Mouse (Mus musculus) retina, embryonic 14.5 days (tissue): ENCODE measurements around the gene Smim23.

ENCODE experiments used
- DNase-seq: peaks from one replicate; pipeline ENCODE4 v3.0.0-alpha.2; 2015; ENCODE audit warnings: low spot score

The Smim23 gene

GRCm38 (mm10) chr11:32780747-32781536 is 43.5 kb downstream of the Smim23 start:
- no peak for DNase-seq

DNA sequence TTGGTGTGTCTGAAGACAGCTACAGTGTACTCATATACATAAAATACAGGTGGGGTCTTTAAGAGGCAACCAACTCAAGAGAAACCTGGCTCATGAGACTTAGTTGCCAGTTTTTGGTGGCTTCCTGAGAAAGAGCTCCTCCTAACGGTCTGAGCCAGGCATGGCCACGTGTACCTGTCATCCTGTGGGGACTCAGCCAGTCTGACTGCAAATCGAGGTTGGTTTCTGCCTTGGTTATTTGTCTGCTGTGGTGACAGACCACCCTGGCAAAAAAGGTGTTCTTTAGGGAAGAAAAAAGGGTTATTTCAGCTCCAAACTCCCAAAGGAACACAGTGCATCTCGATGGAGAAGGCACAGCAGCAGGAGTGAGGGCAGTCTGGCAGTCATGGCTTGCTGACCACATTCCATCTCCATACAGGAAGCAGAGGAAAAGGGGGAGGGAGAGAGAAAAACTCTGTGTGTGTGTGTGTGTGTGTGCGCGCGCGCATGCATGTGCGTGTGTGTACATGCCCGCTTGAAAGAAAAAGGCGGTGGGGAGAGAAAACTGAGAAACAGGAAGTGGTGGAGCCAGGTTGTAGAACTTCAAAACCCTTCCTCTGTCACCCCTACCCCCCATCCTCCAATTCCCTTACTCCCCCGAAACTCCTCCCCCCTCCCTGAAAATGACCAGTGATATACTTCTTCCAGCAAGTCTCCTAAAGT is 55.6 kb downstream of the Smim23 start:
- no peak for DNase-seq
